Mouse (Mus musculus): ENCODE data around the gene Trappc6b. TPM values are rescaled to one million over a fixed set of nuclear protein-coding genes. Genes with fewer than 3 reads are reported as not detected.

Gene Trappc6b
- polyA plus RNA-seq, 1 experiment, result 57.6 TPM

GRCm38 (mm10) chr12:59093543-59093942, 32.3 kb upstream of the Trappc6b start:
- Histone ChIP-seq H3K36me3 (ENCODE audit: control insufficient read depth, insufficient read depth, low read length) (no peaks in the 10 kb centered on the region), H3K4me1 (replicated peaks; ENCODE audit: control insufficient read depth, insufficient read depth, low read length) (no peaks in the 10 kb centered on the region), H3K4me3 (ENCODE audit: control insufficient read depth, insufficient read depth, low read length) (no peak overlapping the region), H3K27ac (ENCODE audit: control insufficient read depth, insufficient read depth, low read length) (no peak overlapping the region), H3K27me3 (ENCODE audit: control insufficient read depth, insufficient read depth, low read length) (no peaks in the 10 kb centered on the region)
- 74% methylated on average over 2 of the region's 2 CpGs for WGBS
- DNase-seq, result no peak
- TF ChIP-seq CTCF (IDR thresholded peaks at IDR 0.05; ENCODE audit: borderline replicate concordance, control insufficient read depth, extremely low read depth, insufficient read depth, low read length, poor library complexity), result no peak
- TF ChIP-seq POLR2A (IDR thresholded peaks at IDR 0.05; ENCODE audit: control insufficient read depth, extremely low read depth, insufficient read depth, low read length, poor library complexity), result no peak

DNA sequence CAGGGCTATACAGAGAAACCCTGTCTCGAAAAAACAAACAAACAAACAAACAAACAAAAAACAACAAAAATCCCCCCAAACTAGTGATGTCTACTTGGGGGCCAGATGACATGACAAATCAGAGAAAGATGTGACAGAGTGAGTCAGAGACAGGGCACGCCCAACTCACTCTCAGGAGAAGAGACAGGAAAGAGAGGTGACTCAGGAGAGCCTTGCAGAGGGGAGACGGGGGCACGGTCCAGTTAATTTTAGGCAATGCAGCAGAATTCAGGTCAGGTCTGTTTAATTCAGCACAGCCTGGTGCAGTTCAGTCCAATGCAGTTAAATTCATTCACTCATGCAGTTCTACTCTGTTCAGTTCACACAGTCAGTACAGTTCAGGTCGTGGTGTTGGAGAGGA, 24.9 kb upstream of the Trappc6b start:
- WGBS, result 86% methylated on average over 5 of the region's 5 CpGs

GRCm38 (mm10) chr12:59084446-59084845, 23.2 kb upstream of the Trappc6b start:
- Histone ChIP-seq H3K27ac (ENCODE audit: control insufficient read depth, insufficient read depth, low read length) (no peak overlapping the region), H3K27me3 (ENCODE audit: control insufficient read depth, insufficient read depth, low read length) (no peaks in the 10 kb centered on the region), H3K36me3 (ENCODE audit: control insufficient read depth, insufficient read depth, low read length) (no peaks in the 10 kb centered on the region), H3K4me1 (replicated peaks; ENCODE audit: control insufficient read depth, insufficient read depth, low read length) (no peaks in the 10 kb centered on the region), H3K4me3 (ENCODE audit: control insufficient read depth, insufficient read depth, low read length) (no peak overlapping the region)
- WGBS, result 84% methylated on average over 5 of the region's 5 CpGs
- no peak for TF ChIP-seq POLR2A (IDR thresholded peaks at IDR 0.05; ENCODE audit: control insufficient read depth, extremely low read depth, insufficient read depth, low read length, poor library complexity)
- no peak for TF ChIP-seq CTCF (IDR thresholded peaks at IDR 0.05; ENCODE audit: borderline replicate concordance, control insufficient read depth, extremely low read depth, insufficient read depth, low read length, poor library complexity)
- DNase-seq, result no peak

More for the DNA sequence above, 24.9 kb upstream of the Trappc6b start:
- Histone ChIP-seq H3K27ac (ENCODE audit: control insufficient read depth, insufficient read depth, low read length) (no peak overlapping the region), H3K4me3 (ENCODE audit: control insufficient read depth, insufficient read depth, low read length) (no peak overlapping the region), H3K4me1 (replicated peaks; ENCODE audit: control insufficient read depth, insufficient read depth, low read length) (no peaks in the 10 kb centered on the region), H3K27me3 (ENCODE audit: control insufficient read depth, insufficient read depth, low read length) (no peaks in the 10 kb centered on the region), H3K36me3 (ENCODE audit: control insufficient read depth, insufficient read depth, low read length) (no peaks in the 10 kb centered on the region)
- no peak for DNase-seq
- TF ChIP-seq POLR2A (IDR thresholded peaks at IDR 0.05; ENCODE audit: control insufficient read depth, extremely low read depth, insufficient read depth, low read length, poor library complexity), result no peak

DNA sequence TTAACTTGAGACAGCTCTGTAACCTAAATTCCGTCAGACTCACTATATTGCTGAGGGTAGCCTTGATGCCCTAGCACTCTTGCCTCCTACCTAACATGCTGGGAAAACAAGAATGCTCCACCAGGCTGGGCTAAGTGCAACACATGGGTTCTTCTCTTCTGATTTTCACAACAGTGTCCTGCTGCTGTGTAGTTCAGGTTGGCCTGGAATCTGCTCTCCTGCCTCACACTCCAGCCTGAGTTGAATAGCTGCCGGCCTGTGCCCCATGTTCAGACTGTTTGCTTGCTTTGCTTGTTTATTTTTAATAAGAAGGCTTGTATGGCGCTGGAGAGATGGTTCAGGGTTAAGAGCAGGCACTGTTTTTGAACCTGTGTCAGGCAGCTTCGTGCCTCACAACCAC, 19.2 kb upstream of the Trappc6b start:
- WGBS, result 93% methylated on average over 4 of the region's 4 CpGs
- Histone ChIP-seq H3K27me3 (ENCODE audit: control insufficient read depth, insufficient read depth, low read length) (no peaks in the 10 kb centered on the region), H3K4me1 (replicated peaks; ENCODE audit: control insufficient read depth, insufficient read depth, low read length) (no peaks in the 10 kb centered on the region), H3K36me3 (ENCODE audit: control insufficient read depth, insufficient read depth, low read length) (no peaks in the 10 kb centered on the region), H3K27ac (ENCODE audit: control insufficient read depth, insufficient read depth, low read length) (no peak overlapping the region), H3K4me3 (ENCODE audit: control insufficient read depth, insufficient read depth, low read length) (no peak overlapping the region)
- no peak for DNase-seq
- TF ChIP-seq CTCF (IDR thresholded peaks at IDR 0.05; ENCODE audit: borderline replicate concordance, control insufficient read depth, extremely low read depth, insufficient read depth, low read length, poor library complexity), result no peak
- no peak for TF ChIP-seq POLR2A (IDR thresholded peaks at IDR 0.05; ENCODE audit: control insufficient read depth, extremely low read depth, insufficient read depth, low read length, poor library complexity)

DNA sequence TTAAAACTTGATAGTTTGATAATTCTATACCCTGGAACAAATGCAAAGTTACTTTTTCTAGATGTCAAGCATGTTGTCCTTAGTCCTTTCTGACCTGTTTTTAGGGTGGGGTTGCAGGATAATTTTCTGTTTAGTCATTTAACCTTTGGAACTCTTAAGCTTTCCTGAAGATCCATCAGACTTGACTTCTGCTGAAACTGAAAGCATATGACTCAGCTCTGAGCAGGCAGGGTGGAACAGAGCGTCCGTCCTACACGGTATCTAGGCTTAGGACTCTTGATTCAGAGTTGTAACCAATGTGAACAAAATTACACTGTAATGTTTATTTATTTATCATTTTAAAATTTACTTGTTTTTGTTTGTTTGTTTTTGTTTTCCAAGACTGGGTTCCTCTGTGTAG, 16.6 kb upstream of the Trappc6b start:
- WGBS, result 94% methylated on average over 3 of the region's 3 CpGs
- no peaks in the 10 kb centered on the region for H3K27me3 ChIP-seq (ENCODE audit: control insufficient read depth, insufficient read depth, low read length)
- peaks cover 14% of the 10 kb centered on the region for H3K36me3 ChIP-seq (ENCODE audit: control insufficient read depth, insufficient read depth, low read length)
- H3K27ac ChIP-seq (ENCODE audit: control insufficient read depth, insufficient read depth, low read length), result no peak overlapping the region
- no peak for DNase-seq
- no peaks in the 10 kb centered on the region for H3K4me1 ChIP-seq (replicated peaks; ENCODE audit: control insufficient read depth, insufficient read depth, low read length)
- TF ChIP-seq CTCF (IDR thresholded peaks at IDR 0.05; ENCODE audit: borderline replicate concordance, control insufficient read depth, extremely low read depth, insufficient read depth, low read length, poor library complexity), result no peak
- no peak for TF ChIP-seq POLR2A (IDR thresholded peaks at IDR 0.05; ENCODE audit: control insufficient read depth, extremely low read depth, insufficient read depth, low read length, poor library complexity)
- H3K4me3 ChIP-seq (ENCODE audit: control insufficient read depth, insufficient read depth, low read length), result no peak overlapping the region

DNA sequence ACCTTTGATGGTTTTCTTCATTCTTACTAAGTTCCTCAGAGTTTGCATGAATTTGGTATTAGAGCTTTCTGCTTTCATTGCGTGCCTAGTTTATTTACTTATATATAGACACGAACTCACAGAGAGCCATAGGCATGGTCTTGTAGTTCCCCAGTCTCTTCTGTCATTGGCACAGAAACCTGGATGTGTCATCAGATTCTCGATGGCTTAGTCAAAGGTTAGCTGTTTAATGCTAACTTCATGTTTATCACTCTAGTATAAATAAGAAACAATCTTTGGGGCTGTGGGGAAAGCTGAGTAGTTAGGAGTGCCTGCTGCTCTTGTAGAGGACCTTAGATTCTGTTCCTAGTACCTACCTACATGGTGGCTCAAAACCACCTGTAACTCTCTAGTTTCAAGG, 15.7 kb upstream of the Trappc6b start:
- Histone ChIP-seq H3K4me3 (ENCODE audit: control insufficient read depth, insufficient read depth, low read length) (no peak overlapping the region), H3K27me3 (ENCODE audit: control insufficient read depth, insufficient read depth, low read length) (no peaks in the 10 kb centered on the region), H3K4me1 (replicated peaks; ENCODE audit: control insufficient read depth, insufficient read depth, low read length) (no peaks in the 10 kb centered on the region), H3K36me3 (ENCODE audit: control insufficient read depth, insufficient read depth, low read length) (peaks cover 22% of the 10 kb centered on the region), H3K27ac (ENCODE audit: control insufficient read depth, insufficient read depth, low read length) (no peak overlapping the region)
- TF ChIP-seq CTCF (IDR thresholded peaks at IDR 0.05; ENCODE audit: borderline replicate concordance, control insufficient read depth, extremely low read depth, insufficient read depth, low read length, poor library complexity) (no peak), POLR2A (IDR thresholded peaks at IDR 0.05; ENCODE audit: control insufficient read depth, extremely low read depth, insufficient read depth, low read length, poor library complexity) (no peak)
- WGBS, result 93% methylated on average over 3 of the region's 3 CpGs
- no peak for DNase-seq

DNA sequence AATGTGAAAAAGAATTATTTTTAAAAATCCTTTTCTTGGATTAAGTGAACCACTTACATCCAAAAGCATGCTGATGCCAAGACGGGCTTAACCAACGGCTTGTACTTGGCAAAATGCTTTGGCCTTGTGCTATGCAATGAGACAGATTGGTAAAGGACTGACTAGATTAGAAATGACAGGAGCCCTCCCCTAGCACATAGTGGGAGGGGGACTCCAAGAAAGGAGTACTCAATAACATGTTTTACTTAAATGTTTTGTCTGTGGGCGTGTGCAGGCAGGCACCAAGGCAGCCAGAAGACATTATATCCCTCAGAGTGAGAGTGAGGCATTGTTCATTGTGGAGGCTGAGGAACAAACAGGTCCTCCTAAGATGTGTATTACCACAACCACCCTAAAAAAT, 12.8 kb upstream of the Trappc6b start:
- Histone ChIP-seq H3K36me3 (ENCODE audit: control insufficient read depth, insufficient read depth, low read length) (peaks cover 51% of the 10 kb centered on the region), H3K27ac (ENCODE audit: control insufficient read depth, insufficient read depth, low read length) (no peak overlapping the region), H3K4me1 (replicated peaks; ENCODE audit: control insufficient read depth, insufficient read depth, low read length) (no peaks in the 10 kb centered on the region), H3K27me3 (ENCODE audit: control insufficient read depth, insufficient read depth, low read length) (no peaks in the 10 kb centered on the region), H3K4me3 (ENCODE audit: control insufficient read depth, insufficient read depth, low read length) (no peak overlapping the region)
- TF ChIP-seq CTCF (IDR thresholded peaks at IDR 0.05; ENCODE audit: borderline replicate concordance, control insufficient read depth, extremely low read depth, insufficient read depth, low read length, poor library complexity), result no peak
- no peak for TF ChIP-seq POLR2A (IDR thresholded peaks at IDR 0.05; ENCODE audit: control insufficient read depth, extremely low read depth, insufficient read depth, low read length, poor library complexity)
- no peak for DNase-seq
- WGBS, result 94% methylated on average over 3 of the region's 3 CpGs

Data from thymus, adult 2 months (tissue).